Mouse (Mus musculus) urinary bladder, postnatal 14 days (tissue): ENCODE data around the gene Lsm4.

Experiments used
- DNase-seq: peaks from one replicate; pipeline ENCODE4 v3.0.0; 2021; ENCODE audit warnings: low spot score

Gene Lsm4

GRCm38 (mm10) chr8:70673079-70673856 lies at the start of gene Lsm4:
Lsm4 (plus strand) TSS chr8:70673248.
- peak; percentile 95 for DNase-seq

DNA sequence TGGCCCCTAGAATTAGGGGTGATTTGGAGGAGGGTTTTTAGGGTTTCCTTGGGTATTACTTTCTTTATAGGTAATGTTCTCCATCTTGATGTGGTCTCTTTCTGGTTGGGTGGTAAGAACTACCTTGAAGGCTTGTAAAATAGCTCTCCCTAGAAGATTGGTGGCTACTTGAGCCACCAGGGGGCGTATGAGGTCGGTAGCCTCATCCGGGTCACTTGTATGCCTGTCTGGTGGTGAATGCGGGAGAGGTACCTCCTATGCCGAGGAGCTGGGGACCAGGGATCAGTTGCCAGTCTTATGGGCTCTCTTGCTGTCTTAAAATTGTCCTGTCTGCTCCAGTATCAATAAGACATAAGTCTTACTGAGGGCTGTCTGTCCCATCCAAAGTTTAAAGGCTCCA lies 47.9 kb upstream of the Lsm4 start:
- DNase-seq: peak; percentile 66

- DNase-seq: no peak
Observed at GRCm38 (mm10) chr8:70627041-70627440, 46.0 kb upstream of the Lsm4 start.

GRCm38 (mm10) chr8:70628986-70629490 lies 44.0 kb upstream of the Lsm4 start:
- no peak for DNase-seq

- peak; percentile 81 for DNase-seq
Observed at GRCm38 (mm10) chr8:70629574-70630531, 43.2 kb upstream of the Lsm4 start.

DNA sequence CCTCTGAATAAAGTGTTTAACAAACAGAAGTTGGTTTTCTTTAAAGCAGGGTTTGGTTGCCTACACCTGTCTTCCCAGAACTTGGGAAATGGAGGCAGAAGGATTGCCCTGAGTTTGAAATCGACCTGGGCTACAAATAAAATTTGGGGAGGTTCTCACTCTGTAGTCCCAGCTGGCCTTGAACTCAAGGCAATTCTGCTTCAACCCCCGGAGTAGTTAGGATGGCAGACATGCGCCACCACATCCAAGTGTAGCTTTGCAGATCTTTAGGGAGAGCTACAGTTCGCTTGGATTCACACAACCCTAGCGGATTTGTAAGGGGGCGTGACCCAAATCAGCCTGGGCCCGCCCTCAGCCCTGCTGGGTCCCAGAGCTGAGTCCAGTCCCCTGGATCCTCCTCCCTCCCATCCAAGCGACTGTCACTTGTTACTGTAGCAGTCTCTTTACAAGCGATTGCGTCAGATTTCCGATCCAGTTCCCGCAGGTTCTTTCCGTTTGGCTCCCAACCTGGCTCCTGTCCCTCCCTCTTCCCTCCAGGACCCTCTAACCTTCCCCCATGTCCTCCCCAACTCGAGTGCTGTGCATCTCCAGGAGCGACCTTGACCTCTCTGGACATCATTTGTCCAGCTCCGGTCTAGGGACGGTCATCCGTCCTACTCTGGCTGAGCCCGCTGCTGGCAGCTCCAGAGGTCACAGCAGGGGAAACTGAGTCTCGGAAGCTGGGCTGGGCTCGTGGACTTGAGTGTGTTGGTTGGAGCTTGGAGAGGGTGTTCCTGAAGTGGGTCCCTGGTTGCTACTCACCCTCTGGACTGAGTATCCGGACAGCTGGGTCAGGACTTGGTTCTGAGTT lies 42.3 kb upstream of the Lsm4 start:
- peak; percentile 67 for DNase-seq

DNA sequence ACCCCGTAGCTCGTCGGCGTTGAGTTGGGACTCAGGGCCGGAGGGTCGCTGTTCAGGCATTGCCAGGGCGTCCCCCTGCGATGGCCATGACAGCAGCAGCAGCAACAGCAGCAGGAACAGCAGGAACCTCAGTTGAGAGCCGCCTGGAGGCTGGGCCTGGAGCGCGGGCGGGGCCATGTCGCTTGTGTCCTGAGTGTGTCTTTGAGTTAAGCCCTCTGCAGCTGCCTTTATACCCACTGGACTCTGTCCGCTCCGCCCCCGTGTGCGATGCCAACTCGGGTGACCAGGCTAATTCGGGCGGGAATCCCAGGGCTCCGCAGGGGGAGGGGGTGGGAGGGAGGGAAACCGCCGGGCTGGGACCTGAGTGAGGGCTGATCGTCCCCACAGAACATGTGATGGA lies 41.6 kb upstream of the Lsm4 start:
- no peak for DNase-seq

DNA sequence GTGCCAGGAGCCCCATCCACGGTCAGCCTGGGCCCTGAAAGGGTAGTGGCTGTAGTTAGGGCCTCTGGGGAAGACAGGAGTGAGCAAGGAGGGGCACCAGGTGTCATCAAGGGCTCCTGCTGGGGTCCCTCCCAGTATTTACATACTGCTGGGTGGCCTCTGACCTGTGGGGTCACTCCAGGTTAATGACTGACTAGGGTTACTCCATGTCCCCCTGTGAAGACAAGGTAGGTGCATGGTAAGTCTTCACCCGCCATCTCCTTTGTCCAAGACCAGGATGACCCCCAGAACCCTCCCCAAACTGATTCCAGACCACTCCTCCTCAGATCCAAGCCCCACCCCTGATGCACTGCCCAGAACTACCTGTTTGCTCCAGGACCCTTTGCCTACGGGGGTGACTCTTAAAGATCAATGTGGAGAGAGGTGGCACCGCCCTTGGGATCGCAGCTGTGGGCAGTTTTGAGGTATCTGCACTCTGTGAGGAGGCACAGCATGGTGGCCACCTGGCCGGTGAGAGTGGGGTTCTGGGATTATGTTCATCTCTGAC lies 40.6 kb upstream of the Lsm4 start, which contains the start of gene Gdf15:
Gene Gdf15, minus strand, starts transcription at position 111 of the 547 bp plus-strand sequence.
- no peak for DNase-seq

DNA sequence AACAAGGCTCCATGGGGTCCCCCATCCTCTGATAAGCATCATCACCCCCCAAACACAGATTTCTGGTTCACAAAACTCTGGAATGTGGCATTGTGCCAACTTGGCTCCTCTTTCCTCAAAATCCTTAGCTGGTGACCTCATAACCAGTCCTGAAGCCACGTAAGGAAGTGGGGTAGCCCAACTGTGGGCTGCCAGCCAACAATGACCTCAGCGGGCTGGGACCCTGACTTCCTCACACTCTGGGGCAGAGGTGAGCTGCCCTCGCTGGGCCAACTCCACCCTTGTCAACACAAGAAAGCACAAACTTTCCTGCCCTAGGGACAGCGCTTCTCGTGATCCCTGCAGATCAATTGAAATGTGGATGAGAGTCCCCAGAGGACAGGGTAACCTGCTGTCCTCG lies 39.0 kb upstream of the Lsm4 start:
- DNase-seq: peak; percentile 63

- no peak for DNase-seq
Observed at GRCm38 (mm10) chr8:70635527-70635926, 37.5 kb upstream of the Lsm4 start.

DNA sequence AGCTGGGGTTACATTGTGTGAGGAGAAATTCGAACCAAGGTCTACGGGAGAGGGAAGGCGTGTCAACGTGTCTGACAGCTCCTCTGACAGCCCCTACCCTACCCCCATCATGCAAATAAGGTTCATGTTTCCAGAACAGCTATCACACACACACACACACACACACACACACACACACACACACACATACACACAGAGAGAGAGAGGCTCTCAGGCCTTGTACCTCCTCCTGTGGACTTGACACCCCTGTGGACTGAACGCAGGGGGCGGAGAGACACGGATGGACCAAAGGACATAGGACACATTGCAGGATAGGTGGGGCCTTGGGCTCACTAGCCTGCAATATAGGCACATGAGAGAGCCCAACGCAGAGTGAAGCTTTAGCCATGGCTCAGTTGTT lies 36.2 kb upstream of the Lsm4 start:
- DNase-seq: no peak

DNA sequence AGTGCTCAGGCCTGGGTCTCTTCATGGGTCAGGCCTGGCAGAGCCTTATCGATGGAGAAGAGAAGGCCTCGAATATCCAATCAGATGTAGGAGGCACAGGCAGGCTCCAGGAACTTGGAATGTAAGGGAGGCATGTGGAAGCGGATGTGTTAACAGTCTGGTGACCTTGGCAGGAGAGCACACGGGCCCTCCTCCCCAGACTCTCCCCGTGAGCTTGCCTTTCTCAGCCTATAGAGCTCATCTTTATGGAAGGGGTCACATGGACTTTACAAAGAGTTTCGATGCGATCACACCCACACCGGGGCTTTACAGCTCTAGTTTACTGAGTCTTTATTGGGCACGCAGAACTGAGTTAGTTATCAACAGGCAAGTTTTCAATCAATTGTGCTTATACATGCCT lies 34.3 kb upstream of the Lsm4 start:
- no peak for DNase-seq

GRCm38 (mm10) chr8:70643019-70643418 lies 30.0 kb upstream of the Lsm4 start:
- no peak for DNase-seq

GRCm38 (mm10) chr8:70644065-70644464 lies 29.0 kb upstream of the Lsm4 start:
- DNase-seq: no peak

- DNase-seq: no peak
Observed at GRCm38 (mm10) chr8:70645501-70646224, 27.4 kb upstream of the Lsm4 start.

DNA sequence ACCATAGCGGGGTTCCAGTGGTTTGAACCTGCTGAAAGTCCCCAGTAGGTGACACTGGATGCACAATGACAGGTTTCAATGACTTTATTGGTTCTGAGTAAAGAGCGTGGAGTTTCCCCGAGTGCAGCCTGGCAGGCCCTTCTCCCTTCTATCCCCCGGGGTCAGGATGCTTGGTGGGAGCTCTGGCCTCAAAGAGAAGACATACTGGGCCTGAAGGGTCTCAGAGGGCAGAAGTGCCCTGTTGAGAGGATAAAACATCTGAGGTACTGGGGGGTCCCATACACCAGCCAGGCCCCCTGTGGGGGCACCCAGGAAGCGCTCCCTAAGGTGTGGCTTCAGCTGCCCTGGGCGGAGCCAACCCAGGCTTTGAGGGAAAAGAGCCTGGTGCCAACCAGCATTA lies 26.7 kb upstream of the Lsm4 start:
- no peak for DNase-seq

GRCm38 (mm10) chr8:70646775-70647174 lies 26.3 kb upstream of the Lsm4 start:
- DNase-seq: no peak

DNA sequence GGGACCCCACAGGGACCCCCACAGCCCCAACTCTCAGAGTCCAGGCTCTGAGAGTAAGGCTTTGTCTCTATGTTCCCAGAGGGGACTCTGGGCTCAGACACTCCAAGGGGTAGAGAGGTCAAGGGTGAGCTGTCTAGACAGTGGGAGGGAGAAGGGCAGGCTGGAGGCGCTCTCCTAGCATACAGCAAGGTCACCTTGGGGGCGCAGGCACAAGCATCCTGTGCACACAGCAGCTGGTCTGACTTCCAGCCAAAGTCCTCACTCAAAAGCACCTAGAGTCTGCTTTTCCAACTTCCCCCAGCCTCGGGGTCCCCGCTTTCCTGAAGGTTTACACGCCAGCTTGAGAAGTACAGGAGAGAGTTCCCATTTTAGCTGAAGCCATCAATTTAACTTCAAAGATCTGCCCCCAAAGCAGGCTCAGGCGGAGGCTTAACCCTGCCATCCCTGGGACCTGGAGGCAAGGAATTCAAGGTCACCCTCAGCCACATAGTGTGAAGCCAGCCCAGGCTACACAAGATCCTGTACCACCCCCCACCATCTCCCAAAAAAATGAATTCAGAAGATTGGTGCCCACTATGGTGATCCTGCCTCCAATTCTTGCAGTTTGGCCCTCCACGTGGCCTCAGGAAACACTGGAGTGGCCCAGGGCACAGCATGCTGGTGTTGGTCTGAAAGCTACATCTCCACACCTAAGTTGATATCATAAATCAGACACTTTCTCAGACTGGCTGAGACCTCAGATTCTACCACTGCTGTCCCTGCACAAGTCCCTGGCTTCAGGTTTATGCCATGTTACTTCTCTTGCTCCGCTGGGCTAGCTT lies 25.5 kb upstream of the Lsm4 start:
- no peak for DNase-seq

DNA sequence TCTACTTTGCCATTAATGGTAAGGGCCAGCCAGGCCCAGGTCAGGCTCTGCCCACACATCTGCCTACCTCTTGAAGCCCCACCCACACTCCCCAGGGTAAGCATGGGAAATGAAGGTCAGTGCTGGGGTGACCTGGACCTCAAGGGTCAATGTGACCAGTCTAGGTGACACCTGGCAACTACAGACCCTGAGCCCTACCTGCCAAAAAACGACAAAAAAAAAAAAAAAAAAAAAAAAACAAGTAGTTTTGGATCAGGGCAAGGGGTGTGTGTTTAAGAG lies 24.9 kb upstream of the Lsm4 start:
- no peak for DNase-seq

DNA sequence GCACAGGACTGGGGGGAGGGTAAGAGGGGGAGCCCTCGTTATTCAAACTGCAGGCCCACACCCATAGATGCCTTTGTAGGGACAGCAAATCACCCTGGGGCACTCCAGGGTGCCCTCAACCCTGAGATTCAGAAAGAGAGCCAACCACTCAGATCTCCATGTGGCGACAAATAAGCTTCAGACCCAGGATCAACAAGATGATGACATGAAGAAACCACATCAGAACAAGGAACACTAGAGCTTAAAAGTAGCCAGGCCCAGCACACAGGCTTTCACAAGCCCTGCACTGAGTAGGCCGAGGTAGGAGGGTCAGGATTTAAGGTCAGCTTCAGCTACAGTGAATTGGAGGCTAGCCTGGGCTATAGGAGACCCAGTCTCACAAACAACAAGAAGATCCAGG lies 24.1 kb upstream of the Lsm4 start:
- DNase-seq: no peak
